Mouse (Mus musculus) WW6 (cell line): ENCODE measurements around the gene Slirp.
A peak's percentile ranks its signal among the peaks of the same experiment; 100 is the strongest.

Experiments used
- DNase-seq: peaks from one replicate; pipeline ENCODE4 v3.0.0-alpha.2; 2013; ENCODE audit warnings: low read depth, low spot score

Slirp gene

GRCm38 (mm10) chr12:87443700-87444122, at the start of gene Slirp, which contains the start of gene Alkbh1:
Gene Slirp (plus strand): TSS chr12:87443896.
Gene Alkbh1 (minus strand): TSS chr12:87444017.
- peak; percentile 73 for DNase-seq

GRCm38 (mm10) chr12:87394316-87394715, 49.4 kb upstream of the Slirp start:
- no peak for DNase-seq

GRCm38 (mm10) chr12:87397126-87397525, 46.6 kb upstream of the Slirp start:
- DNase-seq = no peak

- DNase-seq = no peak
Observed at GRCm38 (mm10) chr12:87397811-87398417, 45.8 kb upstream of the Slirp start.

GRCm38 (mm10) chr12:87399119-87399819, 44.4 kb upstream of the Slirp start:
- DNase-seq = no peak

- DNase-seq = no peak
Observed at GRCm38 (mm10) chr12:87401883-87402282, 41.8 kb upstream of the Slirp start.

GRCm38 (mm10) chr12:87405165-87405564, 38.5 kb upstream of the Slirp start:
- no peak for DNase-seq

- no peak for DNase-seq
Observed at GRCm38 (mm10) chr12:87405721-87406120, 38.0 kb upstream of the Slirp start.

- DNase-seq = no peak
Observed at GRCm38 (mm10) chr12:87407869-87408605, 35.7 kb upstream of the Slirp start.

- DNase-seq = peak; percentile 65
Observed at GRCm38 (mm10) chr12:87409123-87409522, 34.6 kb upstream of the Slirp start.

GRCm38 (mm10) chr12:87410999-87411398, 32.7 kb upstream of the Slirp start:
- no peak for DNase-seq

GRCm38 (mm10) chr12:87413179-87413790, 30.4 kb upstream of the Slirp start:
- DNase-seq = no peak

- DNase-seq = no peak
Observed at GRCm38 (mm10) chr12:87415358-87415757, 28.3 kb upstream of the Slirp start.

GRCm38 (mm10) chr12:87416690-87417089, 27.0 kb upstream of the Slirp start:
- DNase-seq = peak; percentile 73

- DNase-seq = no peak
Observed at GRCm38 (mm10) chr12:87418921-87419320, 24.8 kb upstream of the Slirp start.

GRCm38 (mm10) chr12:87419974-87420485, 23.7 kb upstream of the Slirp start:
- DNase-seq = no peak

GRCm38 (mm10) chr12:87421708-87422507, 21.8 kb upstream of the Slirp start:
- DNase-seq = no peak

GRCm38 (mm10) chr12:87423700-87424099, 20.0 kb upstream of the Slirp start:
- no peak for DNase-seq

- no peak for DNase-seq
Observed at GRCm38 (mm10) chr12:87424516-87424915, 19.2 kb upstream of the Slirp start.

- DNase-seq = no peak
Observed at GRCm38 (mm10) chr12:87426354-87427031, 17.2 kb upstream of the Slirp start.
